Mouse (Mus musculus): ENCODE measurements around the gene Gm20917.
"Not testable (repeated sequence)": the region's sequence is repeated elsewhere in the genome, so short reads cannot be mapped to it uniquely, and the experiment has no call there.

DNA sequence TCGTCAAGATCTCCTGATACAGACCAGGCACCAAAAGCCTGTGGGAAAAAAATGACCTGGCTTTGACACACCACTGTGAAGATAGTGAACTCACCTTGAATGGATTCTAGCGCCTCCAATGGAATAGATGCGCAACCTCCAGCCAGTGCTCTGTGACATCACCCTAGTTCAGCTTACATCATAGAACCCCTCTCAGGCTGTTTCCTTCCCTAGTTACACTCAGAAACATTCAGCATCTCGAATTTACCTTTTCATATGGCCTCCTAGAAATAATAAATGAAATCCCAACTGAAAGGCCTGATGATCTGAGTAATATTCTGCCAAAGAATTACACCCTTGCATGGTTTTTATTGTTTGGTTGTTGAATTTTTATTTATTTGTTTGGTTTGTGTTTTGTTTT is at the start of gene Gm20917:
- not testable (repeated sequence) for TF ChIP-seq MAX (IDR thresholded peaks at IDR 0.05); CTCF (IDR thresholded peaks at IDR 0.05; ENCODE audit: control insufficient read depth, insufficient read depth, insufficient read length); MYOD1 (IDR thresholded peaks at IDR 0.05; ENCODE audit: control insufficient read depth, insufficient read length, low read depth); MYOG (IDR thresholded peaks at IDR 0.05; ENCODE audit: control insufficient read depth, extremely low read depth, insufficient read length); CEBPB (IDR thresholded peaks at IDR 0.05; ENCODE audit: low read depth)

Measured in C2C12 (cell line).